Mouse (Mus musculus) 416B (cell line): ENCODE results near the gene Kif19a.

Source experiments
- DNase-seq: peaks from one replicate; pipeline ENCODE4 v3.0.0; 2011; ENCODE audit warnings: low read depth

Kif19a gene

GRCm38 (mm10) chr11:114764820-114765818 is at the start of gene Kif19a:
TSS of gene Kif19a (plus strand) at chr11:114765388.
- DNase-seq = no peak

- DNase-seq = no peak
Measured at GRCm38 (mm10) chr11:114715531-114715930, 49.7 kb upstream of the Kif19a start.

GRCm38 (mm10) chr11:114720535-114720934 is 44.7 kb upstream of the Kif19a start:
- DNase-seq = no peak

- no peak for DNase-seq
Measured at GRCm38 (mm10) chr11:114722438-114722837, 42.8 kb upstream of the Kif19a start.

- DNase-seq = peak; percentile 26
Measured at GRCm38 (mm10) chr11:114723030-114723429, 42.2 kb upstream of the Kif19a start.

- peak; percentile 28 for DNase-seq
Measured at GRCm38 (mm10) chr11:114724787-114725590, 40.2 kb upstream of the Kif19a start.

GRCm38 (mm10) chr11:114726965-114727825 is 38.0 kb upstream of the Kif19a start, which contains the start of gene Dnaic2:
TSS of gene Dnaic2 (plus strand) at chr11:114727408.
- DNase-seq = no peak

GRCm38 (mm10) chr11:114727826-114728186 is 37.4 kb upstream of the Kif19a start:
- DNase-seq = no peak

GRCm38 (mm10) chr11:114728333-114728732 is 36.9 kb upstream of the Kif19a start:
- DNase-seq = peak; percentile 34

- no peak for DNase-seq
Measured at GRCm38 (mm10) chr11:114729832-114730363, 35.3 kb upstream of the Kif19a start.

- peak; percentile 65 for DNase-seq
Measured at GRCm38 (mm10) chr11:114731711-114732110, 33.5 kb upstream of the Kif19a start.

- no peak for DNase-seq
Measured at GRCm38 (mm10) chr11:114732890-114733289, 32.3 kb upstream of the Kif19a start.

- DNase-seq = peak; percentile 49
Measured at GRCm38 (mm10) chr11:114736111-114736510, 29.1 kb upstream of the Kif19a start.

GRCm38 (mm10) chr11:114736913-114737624 is 28.1 kb upstream of the Kif19a start:
- DNase-seq = peak; percentile 38

GRCm38 (mm10) chr11:114740598-114740997 is 24.6 kb upstream of the Kif19a start:
- DNase-seq = no peak

GRCm38 (mm10) chr11:114741451-114741850 is 23.7 kb upstream of the Kif19a start:
- DNase-seq = no peak

- DNase-seq = peak; percentile 85
Measured at GRCm38 (mm10) chr11:114745134-114745533, 20.1 kb upstream of the Kif19a start.

GRCm38 (mm10) chr11:114747564-114748138 is 17.5 kb upstream of the Kif19a start:
- peak; percentile 25 for DNase-seq

GRCm38 (mm10) chr11:114769911-114770310 is 4.7 kb downstream of the Kif19a start:
- DNase-seq = no peak

- no peak for DNase-seq
Measured at GRCm38 (mm10) chr11:114771896-114772295, 6.7 kb downstream of the Kif19a start.
